Mouse (Mus musculus): ENCODE results near the gene Kctd17.

The Kctd17 gene

DNA sequence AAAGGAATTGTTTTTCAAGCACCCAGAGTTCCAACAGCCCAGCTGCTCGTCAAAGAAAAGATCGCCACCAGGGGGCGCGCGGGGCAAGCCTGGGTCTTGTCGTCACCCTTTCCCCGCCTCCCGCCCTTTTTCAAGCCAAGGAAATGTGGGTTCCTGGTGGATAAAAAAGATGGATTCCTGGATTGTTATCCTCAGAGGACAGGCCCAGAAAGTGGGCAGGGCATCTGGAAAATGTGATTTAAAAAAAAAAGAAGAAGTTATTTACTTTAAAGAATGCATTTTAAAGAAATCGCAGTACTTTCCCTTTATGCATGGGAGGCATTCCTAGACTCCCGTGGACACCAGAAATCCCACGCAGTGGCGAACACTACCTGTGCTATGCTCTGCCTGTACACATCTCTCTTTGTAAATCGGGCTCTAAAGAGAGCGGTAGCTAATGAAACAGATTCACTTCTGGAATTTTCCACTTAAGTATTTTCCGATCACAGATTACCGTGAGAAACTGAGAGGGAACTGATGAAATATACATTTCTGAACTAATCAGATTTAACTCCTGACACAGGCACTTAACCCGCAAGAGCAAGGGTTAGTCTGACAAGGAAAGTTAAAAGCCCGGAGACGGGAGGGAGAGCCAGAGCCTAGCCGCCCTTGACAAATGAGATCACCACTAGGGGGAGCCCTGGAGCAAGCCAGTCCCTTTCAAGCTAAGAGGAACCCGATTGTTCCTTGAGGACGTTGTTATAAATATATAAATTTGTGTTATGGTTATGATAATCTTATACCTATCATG is 19.6 kb downstream of the Kctd17 start:
- DNase-seq (ENCODE audit: low spot score in 2 of 2): peak; percentile 87 to 91

DNA sequence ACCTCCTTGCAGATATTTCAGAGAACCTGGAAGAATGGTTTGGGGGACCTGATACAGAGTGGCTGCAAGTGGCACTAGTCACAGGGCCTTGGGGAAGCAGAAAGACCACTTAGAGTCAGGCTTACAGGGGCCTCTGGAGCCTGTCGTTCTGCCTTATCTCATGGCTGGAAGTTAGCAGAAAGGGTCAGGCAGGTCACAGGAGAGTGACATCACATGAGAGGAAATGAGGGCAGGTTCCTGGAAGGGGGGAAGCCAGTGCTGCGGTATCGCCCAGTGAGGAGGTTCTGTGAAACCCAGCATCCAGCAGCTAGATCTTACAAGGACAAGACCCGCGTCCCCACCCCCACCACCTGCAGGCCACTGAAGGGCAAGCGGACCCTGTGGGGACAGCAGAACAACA is 20.8 kb downstream of the Kctd17 start:
- no peak for DNase-seq (ENCODE audit: low spot score in 2 of 2)

DNA sequence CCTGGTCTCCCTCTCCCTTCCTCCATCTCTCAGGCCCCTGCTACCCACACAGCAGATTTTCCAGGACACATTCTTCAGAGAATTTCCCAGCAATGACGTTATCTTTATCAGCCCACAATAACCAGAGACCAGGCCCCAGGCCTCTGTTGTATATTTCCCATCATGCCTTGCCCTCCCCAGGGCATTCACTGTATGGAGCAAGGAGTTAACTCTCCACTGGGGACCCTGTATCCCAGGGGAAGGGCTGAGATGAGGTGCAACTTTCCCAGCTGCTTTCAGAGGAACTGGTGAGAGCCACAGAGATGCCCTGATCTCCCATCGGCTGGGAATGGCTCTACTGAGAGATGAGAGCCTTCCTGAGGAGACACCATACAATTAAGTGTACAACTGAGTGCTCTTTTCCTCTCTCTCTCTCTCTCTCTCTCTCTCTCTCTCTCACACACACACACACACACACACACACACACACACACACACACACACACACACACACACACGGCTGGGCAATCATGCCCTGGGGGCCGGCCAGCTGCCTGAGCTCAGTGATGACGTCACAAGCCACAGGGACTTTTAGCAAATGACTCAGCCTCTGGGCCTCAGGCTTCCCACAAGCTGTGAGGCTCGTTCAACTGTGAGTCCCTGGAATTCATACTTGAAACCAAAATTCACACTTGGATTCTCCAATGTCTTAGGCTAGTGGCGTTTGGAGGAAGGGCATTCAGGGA is 21.5 kb downstream of the Kctd17 start:
- DNase-seq (ENCODE audit: low spot score in 2 of 2): peak in 1 of 2 experiments; percentile 28

DNA sequence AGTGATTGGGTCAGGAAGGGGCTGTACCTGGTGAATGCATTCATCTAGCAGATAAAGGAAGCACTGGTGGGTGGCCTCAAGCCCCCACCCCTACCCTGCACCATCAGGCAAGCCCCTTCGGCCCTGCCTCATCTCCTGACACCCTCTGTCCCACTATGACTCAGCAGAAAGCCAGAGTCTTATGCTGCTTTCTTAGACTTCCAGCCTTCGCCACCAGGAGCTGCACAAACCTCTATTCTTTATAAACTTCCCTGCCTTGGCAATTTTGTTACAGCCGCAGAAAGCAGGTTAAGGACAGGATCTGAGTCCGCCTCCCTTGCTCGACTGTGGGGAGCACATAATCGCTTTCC is 22.0 kb downstream of the Kctd17 start:
- no peak for DNase-seq (ENCODE audit: low spot score in 2 of 2)

DNA sequence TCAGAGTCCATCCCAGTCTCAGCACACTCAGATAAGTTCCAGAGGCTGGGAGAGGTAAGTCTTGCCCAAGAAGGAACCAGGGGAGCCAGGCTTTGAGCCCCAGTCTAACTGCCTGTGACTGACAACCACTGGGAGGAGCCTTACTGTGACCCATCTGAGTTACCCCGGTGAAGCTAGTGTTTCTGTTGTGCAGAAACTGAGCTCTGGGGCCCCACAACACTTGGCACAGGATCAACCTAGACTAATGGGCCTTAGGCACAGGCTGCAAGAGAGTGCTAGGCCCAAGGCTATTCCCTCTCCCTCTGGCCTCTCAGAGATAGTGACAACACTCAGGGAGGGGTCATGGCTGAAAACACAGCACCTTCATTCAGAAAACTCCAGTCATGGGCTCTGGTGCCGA is 22.8 kb downstream of the Kctd17 start:
- DNase-seq (ENCODE audit: low spot score in 2 of 2): no peak

DNA sequence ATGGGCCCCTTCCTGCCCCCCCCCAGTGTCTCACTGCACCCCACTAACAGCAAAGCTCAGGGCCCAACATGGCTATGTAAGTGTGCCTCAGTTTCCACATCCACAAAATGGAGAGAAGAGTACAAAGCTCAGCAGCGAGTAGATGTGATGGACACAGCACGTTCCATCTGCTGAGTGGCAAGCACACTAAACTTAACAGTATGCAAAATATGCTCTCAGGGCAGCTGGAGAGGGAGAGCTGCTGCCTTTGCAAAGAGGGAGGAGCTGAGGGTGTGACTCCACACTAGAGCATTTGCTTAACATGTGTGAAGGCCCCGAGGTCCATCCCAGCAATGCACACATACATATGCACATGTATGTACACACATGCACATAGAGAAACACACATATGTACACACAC is 24.6 kb downstream of the Kctd17 start:
- DNase-seq (ENCODE audit: low spot score in 2 of 2): no peak

DNA sequence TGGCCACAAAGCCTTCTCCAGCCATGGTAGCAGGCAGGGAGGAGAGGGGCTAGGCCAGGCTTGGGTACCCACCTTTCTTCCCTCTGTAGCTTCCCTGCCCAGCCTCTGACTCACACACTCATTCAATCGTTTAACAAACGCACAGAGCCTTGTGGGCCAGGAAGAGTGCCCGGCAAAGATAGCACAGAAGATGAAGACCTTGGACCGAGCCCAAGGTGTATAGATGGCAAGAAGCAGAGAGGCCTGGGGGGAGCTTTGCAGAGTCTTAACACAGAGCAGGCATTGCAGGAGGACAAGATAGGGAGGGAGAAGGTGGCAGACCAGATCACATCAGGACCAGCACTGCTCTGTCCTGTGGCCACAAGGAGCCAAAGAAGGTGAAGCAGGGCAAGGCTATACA is 26.8 kb downstream of the Kctd17 start:
- no peak for DNase-seq (ENCODE audit: low spot score in 2 of 2)

DNA sequence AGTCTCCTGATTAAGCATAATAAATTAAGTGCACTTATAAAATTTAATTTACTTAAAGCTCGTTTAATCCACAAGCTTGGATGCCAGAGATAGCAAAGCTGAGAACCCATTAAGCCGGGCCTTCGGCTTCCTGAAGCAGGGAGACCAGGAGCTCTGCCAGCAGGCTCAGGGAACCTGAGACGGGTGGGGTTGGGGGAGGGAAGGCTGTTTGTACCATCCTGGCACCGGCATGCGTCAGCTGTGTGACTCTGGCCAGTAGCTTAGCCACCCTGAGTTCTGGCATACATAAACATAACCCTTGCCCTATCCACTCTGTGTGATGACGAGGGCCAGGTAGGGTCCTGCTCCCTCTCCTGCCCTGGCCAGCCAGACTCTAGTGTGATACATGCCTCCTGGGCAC is 27.7 kb downstream of the Kctd17 start:
- no peak for DNase-seq (ENCODE audit: low spot score in 2 of 2)

DNA sequence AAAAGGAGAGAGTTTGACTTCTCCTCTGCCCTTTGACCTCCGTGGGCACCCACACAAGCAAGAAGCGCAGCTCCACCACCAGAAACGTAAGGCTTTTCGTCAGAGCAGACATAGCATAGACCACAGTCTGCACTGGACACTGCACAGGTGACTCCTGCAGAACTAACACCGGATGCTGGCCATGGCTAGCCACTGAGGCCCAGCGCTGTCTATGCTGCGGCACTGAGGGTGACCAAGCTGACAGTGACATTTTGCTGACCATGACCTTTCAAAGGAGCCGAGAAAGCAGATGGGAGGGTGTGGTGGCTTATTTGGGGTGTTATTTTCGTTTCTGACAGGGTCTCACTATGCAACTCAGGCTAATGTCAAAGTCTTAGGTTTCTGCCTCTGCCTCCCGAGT is 28.8 kb downstream of the Kctd17 start:
- DNase-seq (ENCODE audit: low spot score in 2 of 2): no peak

DNA sequence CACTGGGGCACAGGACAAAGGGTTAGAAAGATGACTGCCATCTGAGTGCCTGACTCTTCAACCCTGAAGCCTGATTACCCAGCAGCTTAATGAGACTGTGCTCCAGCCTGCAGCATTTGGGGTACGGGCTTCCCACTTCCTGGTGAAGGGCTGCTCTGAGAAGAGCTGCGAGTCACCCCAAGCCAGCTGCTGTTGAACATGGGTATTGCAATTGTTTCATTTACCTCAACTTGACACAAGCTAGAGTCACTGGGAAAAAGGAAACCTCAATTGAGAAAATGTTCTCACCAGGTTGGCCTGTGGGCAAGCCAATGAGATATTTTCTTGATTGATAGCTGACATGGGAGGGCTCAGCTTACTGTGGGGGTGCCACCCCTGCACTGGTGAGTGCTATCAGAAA is 34.6 kb downstream of the Kctd17 start:
- DNase-seq (ENCODE audit: low spot score in 2 of 2): no peak

DNA sequence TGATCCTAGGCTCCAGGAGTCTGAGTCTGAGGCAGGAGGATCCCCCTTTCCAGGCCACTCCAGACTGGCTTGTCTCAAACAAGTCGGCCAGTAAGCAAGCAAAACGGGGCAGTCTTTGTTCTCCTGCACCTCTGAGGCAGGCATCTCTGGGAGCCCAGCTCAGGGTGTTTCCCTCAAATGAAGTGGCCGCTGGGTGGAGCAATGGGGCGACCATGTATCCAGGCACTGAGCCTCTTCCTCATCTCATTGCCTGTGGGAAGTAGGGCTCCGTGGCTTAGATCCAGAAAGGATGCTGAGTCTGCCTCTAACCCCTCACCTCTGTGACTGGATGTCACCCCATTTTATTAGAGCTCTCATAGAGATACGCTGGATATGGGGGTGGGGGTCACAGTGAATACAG is 38.4 kb downstream of the Kctd17 start:
- no peak for DNase-seq (ENCODE audit: low spot score in 2 of 2)

DNA sequence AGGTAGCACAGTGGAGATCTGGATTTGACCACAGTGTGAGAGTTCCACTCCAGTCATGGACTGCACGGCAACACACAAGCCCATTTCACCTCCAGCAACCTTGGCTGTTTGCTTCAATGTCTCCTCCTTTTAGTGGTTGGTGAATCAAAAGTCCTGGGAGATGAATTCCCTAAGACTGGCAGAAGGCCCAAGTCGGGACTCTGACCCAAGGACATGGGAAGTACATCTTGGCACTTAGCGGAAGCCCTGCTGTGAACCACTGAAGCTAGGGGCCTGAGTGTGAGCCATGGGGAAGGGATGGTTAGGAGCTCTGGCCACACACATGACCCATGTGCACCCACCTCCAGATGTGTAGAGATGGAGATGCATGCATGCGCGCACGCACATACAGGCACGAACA is 39.2 kb downstream of the Kctd17 start:
- no peak for DNase-seq (ENCODE audit: low spot score in 2 of 2)

DNA sequence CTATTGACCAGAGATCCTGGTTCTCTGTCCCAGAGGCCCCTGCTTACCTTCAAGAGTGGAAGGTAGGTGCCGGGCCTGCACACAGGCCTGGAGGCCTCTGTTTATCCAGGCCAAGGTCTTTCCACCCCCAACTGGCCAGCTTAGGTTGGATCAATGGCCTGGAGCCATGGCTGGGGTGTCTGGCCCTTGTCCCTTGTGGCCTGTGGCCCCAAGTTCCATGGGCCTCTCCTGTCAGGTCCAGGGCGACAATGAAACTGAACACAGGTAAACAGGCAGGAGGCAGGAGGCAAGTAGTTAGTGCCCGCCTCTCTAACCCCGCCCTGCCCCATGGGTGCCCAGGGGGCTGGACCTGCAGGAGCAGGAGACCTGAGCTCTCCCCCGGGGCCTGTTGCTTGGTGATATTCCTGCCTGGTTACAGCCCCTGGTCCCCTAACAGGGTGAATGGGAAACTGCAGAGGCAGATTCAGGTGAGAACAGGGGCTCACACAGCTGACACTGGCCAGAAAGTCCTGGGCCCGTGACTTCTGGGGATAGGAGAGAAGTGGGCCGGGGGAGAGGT is 40.1 kb downstream of the Kctd17 start, which contains the start of gene Tmprss6:
TSS of gene Tmprss6 (minus strand) at position 256 of the 559 bp plus-strand sequence.
- no peak for DNase-seq (ENCODE audit: low spot score in 2 of 2)

DNA sequence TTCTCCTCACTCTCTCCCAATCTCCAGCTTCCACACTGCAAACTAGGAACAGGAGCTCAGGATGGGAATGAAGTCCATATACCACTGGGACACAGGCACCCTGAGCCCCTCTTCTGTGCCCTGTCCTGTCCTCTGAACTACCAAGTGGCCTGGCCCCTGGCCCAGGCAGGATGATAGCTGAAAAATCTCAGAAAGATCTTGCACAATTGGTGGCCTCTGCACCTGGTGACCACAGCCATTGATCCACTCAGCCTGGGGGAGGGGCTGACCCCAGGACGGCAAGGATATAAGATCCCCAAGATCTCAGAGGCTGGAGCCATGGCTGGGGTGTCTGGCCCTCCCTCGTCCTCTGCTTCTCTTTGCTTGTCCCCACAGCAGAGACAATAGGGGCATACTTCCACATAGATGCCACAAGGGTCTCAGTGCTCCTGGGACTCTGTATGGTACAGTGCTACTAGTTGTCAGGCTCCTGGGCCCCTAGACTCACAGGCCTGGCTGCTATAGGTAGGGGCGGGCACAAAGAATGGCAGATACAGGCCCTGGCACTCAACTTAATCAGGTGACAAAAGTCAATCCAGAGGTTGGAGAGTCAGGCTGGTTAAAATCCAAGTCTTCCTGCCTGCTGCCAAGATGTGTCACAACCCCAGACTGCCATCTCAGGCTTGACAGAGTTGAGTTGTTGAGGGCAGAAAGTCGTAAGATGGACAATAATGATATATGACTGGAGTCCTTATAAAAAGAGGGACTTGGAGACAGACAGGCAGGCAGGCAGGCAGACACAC is 42.3 kb downstream of the Kctd17 start:
- DNase-seq (ENCODE audit: low spot score in 2 of 2): no peak

DNA sequence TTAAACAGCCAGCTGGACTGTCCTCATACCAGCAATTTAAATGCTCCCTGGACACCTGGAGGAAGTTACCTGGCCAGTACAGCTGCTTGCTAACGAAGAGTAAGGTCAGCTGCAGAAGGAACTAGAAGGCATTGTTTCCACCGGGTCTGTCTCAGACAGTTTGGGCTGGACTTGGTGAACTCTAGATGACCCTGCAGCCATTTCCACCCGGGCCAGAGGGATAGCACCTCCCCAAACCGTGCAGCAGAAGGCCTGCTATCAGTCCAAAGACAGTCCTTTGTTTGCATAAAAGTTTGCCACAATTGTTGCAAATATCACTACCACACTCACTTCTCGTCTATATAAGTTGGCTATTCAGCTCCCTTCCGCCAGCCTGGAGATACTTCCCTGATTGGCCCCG is 43.5 kb downstream of the Kctd17 start:
- DNase-seq (ENCODE audit: low spot score in 2 of 2): no peak

DNA sequence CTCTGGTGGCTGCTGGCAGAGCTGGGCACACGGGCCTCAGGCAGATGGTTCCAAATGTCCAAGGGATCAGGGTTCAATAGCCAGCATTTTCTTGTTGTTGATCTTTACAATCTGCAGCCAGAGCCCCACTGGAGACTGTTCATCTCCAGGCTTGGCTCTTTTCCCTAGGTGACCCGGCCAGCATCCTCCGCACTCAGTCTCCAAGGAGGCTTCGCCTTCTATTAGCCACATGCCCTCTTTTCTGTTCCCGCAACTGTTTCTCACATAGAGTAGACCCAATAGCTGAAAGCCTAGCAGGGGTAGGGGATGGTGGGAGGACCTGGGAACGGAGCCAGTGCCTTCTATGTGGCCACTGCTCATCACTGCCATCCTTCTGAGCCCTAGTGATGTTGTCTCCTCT is 45.1 kb downstream of the Kctd17 start:
- no peak for DNase-seq (ENCODE audit: low spot score in 2 of 2)

DNA sequence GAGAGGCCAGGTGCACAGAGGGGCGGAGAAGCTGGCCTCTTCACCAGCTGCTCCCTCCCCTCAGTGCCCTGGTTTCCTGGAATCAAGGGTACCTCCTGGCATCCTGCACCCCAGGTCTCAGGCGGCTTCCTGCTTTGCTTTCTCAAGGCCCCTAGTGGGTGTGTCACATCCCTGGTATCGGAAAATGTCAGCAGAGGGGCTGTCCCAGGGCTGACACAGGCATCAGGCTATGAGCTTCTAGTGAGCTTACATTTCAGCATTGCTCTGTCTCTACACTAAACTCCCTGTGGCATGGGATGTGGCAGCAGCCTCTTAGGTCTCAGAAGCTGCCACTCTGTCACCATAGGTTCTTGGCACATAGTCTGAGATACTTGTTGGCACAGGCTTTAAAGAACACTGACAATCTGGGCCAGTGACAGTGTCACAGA is 47.3 kb downstream of the Kctd17 start:
- DNase-seq (ENCODE audit: low spot score in 2 of 2): no peak

DNA sequence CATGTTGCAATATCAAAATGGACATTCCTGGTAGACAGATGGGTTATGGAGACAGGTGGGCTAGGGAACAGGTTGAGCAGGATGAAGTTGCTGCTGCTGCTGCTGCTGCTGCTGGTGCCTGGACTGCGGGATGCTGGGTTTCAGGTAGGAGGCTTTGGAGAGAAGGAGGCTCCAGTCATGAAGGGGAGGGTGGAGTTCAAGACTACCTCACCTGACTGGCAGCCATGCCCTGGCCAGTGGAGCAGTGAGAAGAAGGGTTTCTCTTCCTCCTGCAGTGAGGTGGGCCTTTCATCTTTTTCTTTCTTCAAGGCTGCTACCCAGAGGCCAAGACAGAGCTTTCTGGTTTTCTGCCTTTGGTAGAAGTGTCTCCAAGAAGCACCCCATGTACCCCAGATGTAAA is 48.5 kb downstream of the Kctd17 start:
- no peak for DNase-seq (ENCODE audit: low spot score in 2 of 2)

DNA sequence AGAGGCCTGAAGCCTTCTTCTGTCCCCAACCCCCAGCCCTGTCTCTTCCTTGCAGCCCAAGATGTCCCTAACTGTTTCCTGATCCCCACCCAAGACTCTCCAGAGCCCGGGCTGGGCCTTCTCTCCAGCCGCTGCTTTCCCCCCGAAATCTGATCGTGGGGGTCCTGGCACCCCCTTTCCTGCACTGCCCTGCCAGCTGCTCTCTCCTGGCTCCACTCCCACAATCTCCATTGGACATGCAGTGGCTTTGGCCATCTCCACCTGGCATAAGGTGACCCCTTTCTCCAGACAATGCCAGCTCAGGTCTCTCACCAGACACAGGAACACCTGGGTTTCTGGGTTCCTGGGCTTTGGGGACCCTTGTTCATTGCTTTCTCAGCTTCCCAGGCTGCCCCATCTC is 49.7 kb downstream of the Kctd17 start:
- DNase-seq (ENCODE audit: low spot score in 2 of 2): no peak

DNA sequence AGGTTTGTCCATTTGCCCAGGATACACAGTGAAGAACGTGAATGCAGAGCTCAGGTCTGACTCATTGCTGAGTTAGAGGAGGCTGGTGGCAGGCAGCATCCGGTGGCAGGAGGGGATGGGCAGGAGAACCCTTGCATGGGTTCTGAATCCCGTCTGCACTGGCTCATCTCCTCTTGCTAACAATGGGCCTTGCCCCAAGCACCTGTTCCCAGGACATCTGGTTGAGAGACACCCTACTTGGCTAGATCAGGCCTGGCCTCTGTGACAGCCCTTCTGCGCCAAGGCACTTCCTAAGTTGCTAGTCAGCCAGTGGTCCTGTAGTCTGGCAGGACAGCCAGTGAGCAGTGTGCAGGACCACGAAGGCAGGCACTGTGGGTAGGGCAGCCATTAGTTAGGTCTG is 51.1 kb downstream of the Kctd17 start:
- no peak for DNase-seq (ENCODE audit: low spot score in 2 of 2)

DNA sequence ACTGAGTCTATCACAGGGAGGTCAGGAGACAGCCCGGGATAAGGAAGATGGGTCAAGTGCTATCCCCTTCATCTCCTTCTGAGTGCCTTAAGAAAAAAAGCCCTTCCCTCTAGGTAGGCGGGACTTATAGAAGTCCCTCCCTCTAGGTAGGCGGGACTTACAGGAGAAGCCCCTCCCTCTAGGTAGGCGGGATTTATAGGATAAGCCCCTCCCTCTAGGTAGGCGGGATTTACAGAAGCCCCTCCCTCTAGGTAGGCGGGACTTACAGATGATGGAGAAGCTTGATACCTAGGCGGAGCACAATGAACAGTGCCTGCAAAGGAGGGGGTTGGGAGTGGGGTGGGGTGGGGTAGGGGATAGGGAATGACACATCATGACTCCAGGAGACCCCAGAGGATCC is 51.7 kb downstream of the Kctd17 start:
- no peak for DNase-seq (ENCODE audit: low spot score in 2 of 2)

DNA sequence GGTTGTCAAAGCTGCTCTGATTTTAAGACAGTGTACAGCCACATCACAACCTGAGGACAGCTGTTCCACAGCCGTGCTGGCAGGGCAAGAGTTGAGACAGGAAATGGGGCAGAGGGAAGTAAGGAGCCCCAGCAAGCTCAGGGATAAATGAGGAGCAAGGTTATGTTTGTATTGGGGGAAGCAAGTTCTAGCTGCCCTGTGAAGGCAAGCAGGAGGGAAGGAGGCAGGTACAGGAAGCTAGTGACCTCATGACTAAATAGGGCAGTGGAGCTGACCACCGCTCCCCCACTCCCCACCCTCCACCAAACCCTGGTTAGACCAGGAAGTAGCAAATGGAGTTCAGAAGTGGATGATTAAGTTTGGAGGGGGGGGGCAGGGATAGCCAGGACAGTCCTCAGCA is 52.6 kb downstream of the Kctd17 start:
- DNase-seq (ENCODE audit: low spot score in 2 of 2): no peak

Measured in frontal cortex, postnatal 10 days (tissue).